Mouse (Mus musculus) lung, embryonic 14.5 days (tissue): ENCODE measurements at regions not wholly inside any gene's neighbourhood (a gene's known extent, or its start where the extent isn't known, plus 50 kb on each side); places are given as distances from the start of the nearest gene placed in this dataset.

ENCODE experiments used
- ATAC-seq: fragments of 200-750 bp; cut with Nextera tagmentation; 2 replicates; pipeline ENCODE4 v1.8.0; 2017; ENCODE audit warnings: mild to moderate bottlenecking, moderate TSS enrichment, moderate library complexity; ENCODE audit not compliant: insufficient read depth
- DNase-seq: peaks from one replicate; pipeline ENCODE4 v3.0.0-alpha.2; 2015
- H3K27ac ChIP-seq: fragments of 300-500 bp; sonication (generic); 2 replicates; pipeline ENCODE4 v1.5.1; 2014; ENCODE audit warnings: low read depth, mild to moderate bottlenecking, moderate library complexity
- H3K27me3 ChIP-seq: fragments of 300-500 bp; sonication (generic); 2 replicates; pipeline ENCODE4 v1.6.1; 2014; ENCODE audit warnings: low read length, control low read depth; ENCODE audit not compliant: insufficient read depth
- H3K36me3 ChIP-seq: fragments of 300-500 bp; sonication (generic); 2 replicates; pipeline ENCODE4 v1.6.1; 2014; ENCODE audit warnings: control low read depth; ENCODE audit not compliant: insufficient read depth
- H3K4me1 ChIP-seq: fragments of 300-500 bp; sonication (generic); 2 replicates; pipeline ENCODE4 v1.6.1; 2014; ENCODE audit warnings: antibody characterized with exemption, control low read depth; ENCODE audit not compliant: insufficient read depth
- H3K4me2 ChIP-seq: fragments of 300-500 bp; sonication (generic); 2 replicates; pipeline ENCODE4 v1.6.1; 2014; ENCODE audit warnings: mild to moderate bottlenecking
- H3K4me3 ChIP-seq: fragments of 300-500 bp; sonication (generic); 2 replicates; pipeline ENCODE4 v1.5.1; 2014; ENCODE audit warnings: low read depth, low read length
- H3K9ac ChIP-seq: fragments of 300-500 bp; sonication (generic); 2 replicates; pipeline ENCODE4 v1.6.1; 2014
- H3K9me3 ChIP-seq: fragments of 300-500 bp; sonication (generic); 2 replicates; pipeline ENCODE4 v1.6.1; 2016; ENCODE audit warnings: low read depth, low read length, control low read depth
- CTCF ChIP-seq: IDR thresholded peaks from 2 replicates; pipeline ENCODE4 v1.5.1; 2016; ENCODE audit warnings: antibody characterized with exemption, low read depth
- WGBS: fragments of 180-500 bp; shearing (Covaris S2); extraction: QIAGEN DNeasy Blood & Tissue Kit; methylation state at CpG from one replicate; pipeline ENCODE4 v1.1.7; 2014; 5-methylcytosine and 5-hydroxymethylcytosine counted together

DNA sequence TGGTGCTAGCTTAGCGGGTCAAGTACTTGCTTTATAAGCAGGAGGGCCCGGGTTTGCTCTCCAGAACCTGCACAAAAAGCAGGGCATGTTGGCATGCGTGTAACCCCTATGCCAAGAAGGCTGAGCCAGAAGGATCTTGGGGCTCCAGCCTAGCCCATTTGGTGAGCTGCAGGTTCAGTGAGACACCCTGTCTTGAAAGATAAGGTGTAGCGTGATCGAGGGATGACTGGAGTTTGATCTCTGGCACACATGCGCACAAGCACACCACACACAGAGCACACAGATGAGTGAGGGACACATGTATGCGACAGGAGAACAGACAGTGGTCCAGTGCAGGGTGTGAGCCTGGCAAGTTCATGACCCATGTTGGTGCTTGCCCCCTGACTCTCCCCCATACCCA, 152.1 kb downstream of the Gadd45g start:
- no peak for TF ChIP-seq CTCF
- Histone ChIP-seq H3K4me2 (no peak overlapping the region), H3K4me1 (no peaks in the 10 kb centered on the region), H3K4me3 (no peak overlapping the region), H3K9me3 (no peaks in the 10 kb centered on the region), H3K27ac (no peak overlapping the region), H3K36me3 (no peaks in the 10 kb centered on the region), H3K9ac (no peak overlapping the region), H3K27me3 (no peaks in the 10 kb centered on the region)
- ATAC-seq (no peak), DNase-seq (no peak)
- WGBS, result 85% methylated on average over 7 of the region's 7 CpGs

DNA sequence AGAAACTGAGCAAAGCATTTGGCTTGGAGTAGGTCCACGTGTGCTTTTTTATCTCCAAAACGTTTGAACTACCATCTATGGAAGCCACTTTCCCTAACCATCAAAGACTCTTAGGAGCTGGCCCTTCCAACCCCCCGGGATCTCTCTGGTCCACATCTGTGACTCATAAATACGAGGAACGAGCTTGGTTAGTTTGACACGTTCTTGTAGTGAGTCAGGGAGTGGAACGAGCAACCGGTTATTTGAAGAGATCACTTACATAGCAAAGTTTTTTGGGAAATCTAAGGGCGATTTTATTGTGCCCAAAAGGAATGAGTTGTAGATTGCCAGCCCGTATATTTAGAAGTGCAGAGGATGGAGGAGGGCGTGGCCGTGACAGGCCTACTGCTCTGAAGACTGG, 155.3 kb downstream of the Gadd45g start:
- no peak for DNase-seq

GRCm38 (mm10) chr13:52003946-52004539, 157.6 kb downstream of the Gadd45g start:
- Histone ChIP-seq H3K27me3 (no peaks in the 10 kb centered on the region), H3K4me2 (no peak overlapping the region), H3K4me1 (no peaks in the 10 kb centered on the region), H3K9ac (no peak overlapping the region), H3K27ac (no peak overlapping the region), H3K9me3 (no peaks in the 10 kb centered on the region), H3K4me3 (no peak overlapping the region), H3K36me3 (no peaks in the 10 kb centered on the region)
- DNase-seq (no peak), ATAC-seq (no peak)
- 83% methylated on average over 5 of the region's 5 CpGs for WGBS
- TF ChIP-seq CTCF, result no peak

More for the DNA sequence above, 155.3 kb downstream of the Gadd45g start:
- no peaks in the 10 kb centered on the region for H3K27me3 ChIP-seq
- TF ChIP-seq CTCF, result no peak
- H3K4me2 ChIP-seq, result no peak overlapping the region
- no peak for ATAC-seq
- H3K4me1 ChIP-seq, result no peaks in the 10 kb centered on the region
- H3K27ac ChIP-seq, result no peak overlapping the region
- no peak overlapping the region for H3K4me3 ChIP-seq
- 63% methylated on average over 12 of the region's 12 CpGs for WGBS
- no peaks in the 10 kb centered on the region for H3K9me3 ChIP-seq
- no peaks in the 10 kb centered on the region for H3K36me3 ChIP-seq
- no peak overlapping the region for H3K9ac ChIP-seq

DNA sequence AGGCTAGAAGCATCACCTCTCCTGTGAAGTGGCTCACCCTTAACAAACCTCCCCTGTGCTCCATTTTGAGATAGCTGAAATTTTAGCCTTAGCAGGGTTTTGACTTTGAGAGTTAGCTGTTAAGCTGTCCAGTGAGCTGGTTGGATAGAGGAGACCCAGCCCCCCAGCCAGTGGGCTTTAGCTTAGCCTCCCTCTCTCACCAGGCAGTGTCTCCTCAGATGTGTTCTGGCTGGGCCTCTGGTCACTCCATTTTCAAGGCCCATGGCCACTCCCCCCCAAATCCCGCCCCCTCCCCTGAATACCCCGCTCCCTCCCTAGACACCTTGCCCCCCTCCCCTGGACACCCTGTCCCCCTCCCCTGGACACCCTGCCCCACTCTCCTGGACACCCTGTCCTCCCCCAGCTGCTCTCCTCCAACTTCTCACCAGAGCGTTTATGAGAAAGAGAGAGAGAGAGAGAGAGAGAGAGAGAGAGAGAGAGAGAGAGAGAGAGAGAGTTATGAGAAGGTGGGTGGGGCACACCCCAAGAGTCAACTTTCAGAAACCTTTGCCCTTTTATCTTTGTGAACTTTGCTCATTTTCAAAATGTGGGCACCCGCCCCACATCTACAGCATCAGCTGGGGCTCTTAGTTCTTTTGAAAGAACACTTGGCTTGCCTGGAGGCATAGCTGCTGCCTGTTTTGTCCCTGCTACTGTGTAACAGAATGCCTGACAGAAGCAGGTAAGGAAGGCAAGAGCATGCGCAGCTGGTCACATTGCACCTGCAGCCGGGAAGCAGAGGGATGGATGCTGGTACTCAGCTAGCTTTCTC, 161.3 kb downstream of the Gadd45g start:
- Histone ChIP-seq H3K4me3 (no peak overlapping the region), H3K4me2 (no peak overlapping the region), H3K4me1 (no peaks in the 10 kb centered on the region), H3K27ac (no peak overlapping the region), H3K36me3 (no peaks in the 10 kb centered on the region), H3K9me3 (no peaks in the 10 kb centered on the region), H3K27me3 (no peaks in the 10 kb centered on the region), H3K9ac (no peak overlapping the region)
- DNase-seq, result no peak
- no peak for ATAC-seq
- WGBS, result 48% methylated on average over 6 of the region's 6 CpGs
- TF ChIP-seq CTCF, result no peak

- no peak overlapping the region for H3K4me3 ChIP-seq
- no peak overlapping the region for H3K4me2 ChIP-seq
- H3K27ac ChIP-seq, result no peak overlapping the region
- ATAC-seq (no peak), DNase-seq (no peak)
- no peaks in the 10 kb centered on the region for H3K9me3 ChIP-seq
- H3K36me3 ChIP-seq, result no peaks in the 10 kb centered on the region
- 87% methylated on average over 4 of the region's 4 CpGs for WGBS
- no peak overlapping the region for H3K9ac ChIP-seq
- no peaks in the 10 kb centered on the region for H3K4me1 ChIP-seq
- no peak for TF ChIP-seq CTCF
- H3K27me3 ChIP-seq, result no peaks in the 10 kb centered on the region
Observed at GRCm38 (mm10) chr13:52009231-52009630, 162.8 kb downstream of the Gadd45g start.

- Histone ChIP-seq H3K4me2 (no peak overlapping the region), H3K4me3 (no peak overlapping the region), H3K4me1 (no peaks in the 10 kb centered on the region), H3K9ac (no peak overlapping the region), H3K27me3 (no peaks in the 10 kb centered on the region), H3K9me3 (no peaks in the 10 kb centered on the region), H3K27ac (no peak overlapping the region), H3K36me3 (no peaks in the 10 kb centered on the region)
- DNase-seq (no peak), ATAC-seq (no peak)
- TF ChIP-seq CTCF, result no peak
- 85% methylated on average over 6 of the region's 6 CpGs for WGBS
Observed at GRCm38 (mm10) chr13:52009766-52010165, 163.3 kb downstream of the Gadd45g start.

- no peaks in the 10 kb centered on the region for H3K9me3 ChIP-seq
- no peak for DNase-seq
- H3K27ac ChIP-seq, result no peak overlapping the region
- H3K4me3 ChIP-seq, result no peak overlapping the region
- H3K4me1 ChIP-seq, result no peaks in the 10 kb centered on the region
- H3K27me3 ChIP-seq, result no peaks in the 10 kb centered on the region
- 71% methylated on average over 3 of the region's 3 CpGs for WGBS
- H3K4me2 ChIP-seq, result no peak overlapping the region
- no peak overlapping the region for H3K9ac ChIP-seq
- H3K36me3 ChIP-seq, result no peaks in the 10 kb centered on the region
- TF ChIP-seq CTCF, result no peak
- ATAC-seq, result no peak
Observed at GRCm38 (mm10) chr13:52011001-52011400, 164.5 kb downstream of the Gadd45g start.
